Mouse (Mus musculus): ENCODE results near the gene Synm.

The Synm gene

GRCm38 (mm10) chr7:67701252-67701914 is 58.2 kb downstream of the Synm start:
- intact Hi-C loops (cut with DNase I), result no loop called here

GRCm38 (mm10) chr7:67700846-67701245 is 58.7 kb downstream of the Synm start:
- intact Hi-C loops (cut with DNase I), result no loop called here

- intact Hi-C loops (cut with DNase I), result loop anchor here (2.0 kb wide), 1 partner anchor 24 kb away; no protein-coding TSS in a partner anchor
These were observed 60.2 kb downstream of the Synm start for GRCm38 (mm10) chr7:67699301-67699700.

DNA sequence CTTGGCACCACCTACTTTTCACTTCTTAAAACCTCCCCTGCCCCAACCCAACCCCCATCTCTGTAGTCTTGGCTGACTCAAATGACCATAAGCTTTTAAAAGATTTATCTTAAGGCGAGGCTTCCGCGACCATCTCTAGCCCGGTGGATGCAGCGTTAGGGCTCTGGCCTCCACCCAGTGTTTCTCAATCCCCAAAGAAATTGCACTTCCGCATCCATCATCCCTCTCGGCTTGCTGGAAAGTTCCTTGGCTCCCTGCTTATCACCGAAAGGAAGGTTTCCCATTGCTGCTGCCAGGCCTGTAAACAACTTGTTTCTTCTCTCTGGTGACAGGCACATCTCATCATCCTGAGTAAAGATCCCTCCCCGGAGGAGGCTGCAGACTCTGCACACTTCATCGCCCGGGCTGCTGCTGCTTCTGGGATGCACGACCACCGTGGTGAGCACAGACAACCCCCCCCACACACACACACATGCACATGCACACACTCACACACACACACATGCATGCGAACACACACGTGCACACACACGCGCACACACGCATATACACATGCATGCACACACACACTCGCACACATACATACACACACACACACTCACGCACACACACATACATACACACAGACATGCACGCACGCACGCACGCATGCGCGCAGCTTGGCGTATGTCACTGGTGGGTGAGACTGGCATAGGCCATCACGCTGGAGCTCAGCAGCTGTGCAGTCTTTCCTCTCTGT is 61.5 kb downstream of the Synm start:
- intact Hi-C loops (cut with DNase I), result loop anchor here (2.0 kb wide), 1 partner anchor 23 kb away; no protein-coding TSS in a partner anchor

GRCm38 (mm10) chr7:67695906-67696305 is 63.6 kb downstream of the Synm start:
- intact Hi-C loops (cut with DNase I), result no loop called here

GRCm38 (mm10) chr7:67692791-67693538 is 66.6 kb downstream of the Synm start:
- intact Hi-C loops (cut with DNase I), result no loop called here

DNA sequence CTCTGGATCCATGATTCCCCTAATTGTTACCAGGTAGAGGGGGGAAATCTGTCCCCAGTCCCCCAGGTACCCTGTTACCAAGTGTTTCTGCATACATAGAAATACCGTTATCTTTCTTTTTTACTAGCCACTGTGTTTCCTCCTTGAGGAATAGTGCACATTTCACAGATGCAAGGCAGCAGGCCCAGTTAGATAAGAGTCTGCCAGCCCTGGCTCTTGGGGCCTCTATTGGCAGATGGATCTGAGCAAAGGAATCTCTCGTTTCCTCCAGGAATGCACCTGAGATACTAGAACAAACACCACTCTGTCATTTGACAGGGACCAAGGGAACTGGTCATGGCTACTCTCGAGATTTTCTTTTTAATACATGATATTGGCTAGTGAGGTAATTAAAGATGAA is 67.4 kb downstream of the Synm start:
- intact Hi-C loops (cut with DNase I), result no loop called here

DNA sequence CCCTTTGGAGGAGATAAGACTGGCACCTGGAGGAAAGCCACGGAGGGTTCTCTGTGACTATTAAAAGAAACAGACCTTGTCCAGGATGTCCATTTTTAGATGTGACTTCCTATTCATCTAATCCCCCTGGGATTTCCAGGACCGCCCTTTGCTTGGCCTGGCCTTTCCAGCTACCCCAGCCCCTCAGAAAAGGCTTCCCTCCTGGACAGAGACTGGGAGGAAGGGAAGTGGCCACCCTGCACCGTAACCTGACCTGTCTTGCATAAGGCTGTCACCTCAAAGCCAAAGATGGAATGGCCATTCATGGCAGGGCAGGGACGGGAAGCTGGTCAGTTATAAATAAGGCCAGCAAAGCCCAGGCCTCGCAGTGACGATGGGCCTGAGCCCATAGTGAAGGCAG is 68.5 kb downstream of the Synm start:
- intact Hi-C loops (cut with DNase I), result no loop called here

GRCm38 (mm10) chr7:67689793-67690192 is 69.7 kb downstream of the Synm start:
- intact Hi-C loops (cut with DNase I), result no loop called here

DNA sequence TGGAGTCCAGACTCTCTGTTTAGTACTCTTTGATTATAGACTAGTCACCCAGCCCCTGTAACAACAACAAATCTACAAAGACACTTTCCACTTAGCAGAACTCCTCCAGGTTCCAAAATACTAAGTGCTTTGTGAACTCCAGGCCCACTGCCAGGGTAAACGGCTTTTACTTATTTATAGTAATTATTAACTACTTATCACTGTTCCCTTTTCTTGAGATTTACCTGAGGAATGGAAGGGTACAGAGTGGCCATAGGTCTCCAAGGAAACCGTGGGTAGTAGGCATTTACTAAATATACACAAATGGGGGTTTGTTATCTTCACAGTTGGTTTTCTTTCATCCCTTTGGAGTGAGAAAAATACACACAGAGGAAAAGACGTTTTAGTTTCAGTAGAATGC is 71.3 kb downstream of the Synm start:
- intact Hi-C loops (cut with DNase I), result no loop called here

DNA sequence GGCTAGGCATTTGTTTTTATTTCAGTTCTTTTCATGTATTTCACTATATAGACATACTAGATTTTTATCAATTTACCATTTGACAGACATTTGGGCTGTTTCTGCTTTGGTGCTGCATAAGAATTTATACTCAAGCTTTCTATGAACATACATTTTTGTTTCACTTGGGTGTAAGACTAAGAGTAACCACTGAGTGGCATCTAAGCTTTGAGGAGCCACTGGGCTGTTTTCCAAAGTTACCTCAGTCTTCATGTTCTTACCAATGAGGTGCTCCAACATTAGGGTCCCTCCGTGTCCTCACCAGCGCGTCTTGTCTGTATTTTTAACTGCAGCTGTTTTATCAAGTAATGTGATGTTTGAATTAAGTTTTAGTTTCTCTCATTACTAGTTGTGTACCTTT is 73.0 kb downstream of the Synm start:
- intact Hi-C loops (cut with DNase I), result no loop called here

DNA sequence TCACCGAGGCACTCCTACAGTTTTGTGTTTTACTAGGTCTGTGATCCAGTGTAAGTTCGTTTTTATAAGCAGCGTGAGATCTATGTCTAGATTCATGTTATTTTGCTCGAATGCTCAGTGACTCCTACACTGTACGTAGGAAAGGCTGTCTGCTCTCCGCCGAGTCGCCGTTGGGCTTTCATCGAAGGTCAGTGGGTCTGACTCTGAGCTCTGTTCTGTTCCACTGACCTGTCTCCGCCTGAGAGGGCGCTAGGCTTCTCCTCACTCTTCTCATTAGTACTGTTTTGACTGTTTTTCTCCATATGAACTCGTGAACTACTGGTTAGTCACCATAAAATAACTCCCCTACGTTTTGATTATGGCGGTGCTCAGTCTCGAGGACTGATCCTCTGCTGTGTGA is 76.5 kb downstream of the Synm start:
- intact Hi-C loops (cut with DNase I), result no loop called here

DNA sequence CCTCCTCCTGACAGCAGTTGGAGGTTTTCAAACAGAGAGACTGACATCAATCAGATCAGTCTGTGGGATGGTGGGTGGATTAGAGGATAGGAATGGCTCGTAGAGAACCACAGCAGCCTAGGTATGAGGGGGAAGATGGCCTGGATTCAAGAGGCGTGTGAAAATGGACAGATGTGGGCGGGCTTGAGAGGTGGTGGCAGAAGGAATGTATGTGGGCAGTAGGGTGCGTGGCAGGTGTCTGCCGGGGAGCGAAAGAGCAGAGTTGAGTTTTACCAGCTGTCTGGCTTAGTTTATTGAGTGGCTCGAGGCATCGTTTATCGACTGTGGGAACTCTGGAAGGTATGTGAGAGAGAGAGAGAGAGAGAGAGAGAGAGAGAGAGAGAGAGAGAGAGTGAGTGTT is 78.5 kb downstream of the Synm start:
- intact Hi-C loops (cut with DNase I), result no loop called here

Small RNA genes within 50 kb of the gene (microRNA-seq; reads per million reads assigned to microRNA genes)
- gene Gm23844, result 0 reads per million in 2 experiments
